Mouse (Mus musculus) MEL (cell line): Measurements from ENCODE around the gene Pdgfc.

Source experiments
- CHD2 ChIP-seq: IDR thresholded peaks from 2 replicates; pipeline ENCODE4 v1.6.1; 2011; ENCODE audit warnings: low read length, improper control_type of control experiment
- CTCF ChIP-seq, 3 experiments: IDR thresholded peaks in 2 of 3; conservative IDR thresholded peaks in 1 of 3; 2 replicates each; pipeline ENCODE4 v1.5.1; 2011 to 2012; ENCODE audit warnings: low read length in 3 of 3, low read depth in 2 of 3, mild to moderate bottlenecking in 2 of 3, improper control_type of control experiment in 1 of 3, inconsistent platforms in 1 of 3, mixed read lengths in 1 of 3, moderate library complexity in 1 of 3; ENCODE audit not compliant: control insufficient read depth in 1 of 3, insufficient read depth in 1 of 3, poor library complexity in 1 of 3, severe bottlenecking in 1 of 3
- EP300 ChIP-seq, 2 experiments: IDR thresholded peaks; 2 replicates each; pipeline ENCODE4 v1.6.1; 2011; ENCODE audit warnings: improper control_type of control experiment in 2 of 2, low read length in 2 of 2, low read depth in 1 of 2, mild to moderate bottlenecking in 1 of 2
- GATA1 ChIP-seq: IDR thresholded peaks from 2 replicates; pipeline ENCODE4 v1.6.1; 2011; ENCODE audit warnings: low read depth, low read length, improper control_type of control experiment
- JUND ChIP-seq: IDR thresholded peaks from 2 replicates; pipeline ENCODE4 v1.6.1; 2011; ENCODE audit warnings: low read depth, mild to moderate bottlenecking, improper control_type of control experiment, low read length
- MAFK ChIP-seq: IDR thresholded peaks from 2 replicates; pipeline ENCODE4 v1.6.1; 2011; ENCODE audit warnings: low read depth, mild to moderate bottlenecking, low read length, improper control_type of control experiment, borderline replicate concordance
- POLR2A ChIP-seq, 2 experiments: IDR thresholded peaks; 2 replicates each; pipeline ENCODE4 v1.6.1; 2011 to 2012; ENCODE audit warnings: low read length in 2 of 2, mild to moderate bottlenecking in 2 of 2, control low read depth in 1 of 2, improper control_type of control experiment in 1 of 2, low read depth in 1 of 2, moderate library complexity in 1 of 2; ENCODE audit not compliant: control insufficient read depth in 1 of 2, insufficient read depth in 1 of 2, poor library complexity in 1 of 2
- POLR2AphosphoS2 ChIP-seq: IDR thresholded peaks from 2 replicates; pipeline ENCODE4 v1.6.1; 2011; ENCODE audit warnings: low read length, improper control_type of control experiment
- POLR2AphosphoS5 ChIP-seq: IDR thresholded peaks from 2 replicates; pipeline ENCODE4 v1.6.1; 2012; ENCODE audit warnings: low read depth, borderline replicate concordance, mild to moderate bottlenecking, inconsistent platforms, low read length, moderate library complexity, mixed read lengths
- UBTF ChIP-seq: IDR thresholded peaks from 2 replicates; pipeline ENCODE4 v1.6.1; 2012; ENCODE audit warnings: low read depth, mild to moderate bottlenecking, inconsistent platforms, low read length, improper control_type of control experiment, moderate library complexity, borderline replicate concordance; ENCODE audit not compliant: insufficient read depth
- USF1 ChIP-seq: IDR thresholded peaks from 2 replicates; pipeline ENCODE4 v1.6.1; 2014; ENCODE audit warnings: low read depth, mild to moderate bottlenecking, inconsistent platforms, low read length, improper control_type of control experiment, moderate library complexity
- USF2 ChIP-seq, 2 experiments: IDR thresholded peaks; 2 replicates each; pipeline ENCODE4 v1.6.1; 2011 to 2012; ENCODE audit warnings: improper control_type of control experiment in 2 of 2, low read length in 2 of 2, borderline replicate concordance in 1 of 2, inconsistent platforms in 1 of 2, low read depth in 1 of 2, mild to moderate bottlenecking in 1 of 2; ENCODE audit not compliant: insufficient read depth in 1 of 2
- ZMIZ1 ChIP-seq: IDR thresholded peaks from 2 replicates; pipeline ENCODE4 v1.6.1; 2012; ENCODE audit warnings: low read depth, mild to moderate bottlenecking, inconsistent platforms, low read length, improper control_type of control experiment, moderate library complexity

DNA sequence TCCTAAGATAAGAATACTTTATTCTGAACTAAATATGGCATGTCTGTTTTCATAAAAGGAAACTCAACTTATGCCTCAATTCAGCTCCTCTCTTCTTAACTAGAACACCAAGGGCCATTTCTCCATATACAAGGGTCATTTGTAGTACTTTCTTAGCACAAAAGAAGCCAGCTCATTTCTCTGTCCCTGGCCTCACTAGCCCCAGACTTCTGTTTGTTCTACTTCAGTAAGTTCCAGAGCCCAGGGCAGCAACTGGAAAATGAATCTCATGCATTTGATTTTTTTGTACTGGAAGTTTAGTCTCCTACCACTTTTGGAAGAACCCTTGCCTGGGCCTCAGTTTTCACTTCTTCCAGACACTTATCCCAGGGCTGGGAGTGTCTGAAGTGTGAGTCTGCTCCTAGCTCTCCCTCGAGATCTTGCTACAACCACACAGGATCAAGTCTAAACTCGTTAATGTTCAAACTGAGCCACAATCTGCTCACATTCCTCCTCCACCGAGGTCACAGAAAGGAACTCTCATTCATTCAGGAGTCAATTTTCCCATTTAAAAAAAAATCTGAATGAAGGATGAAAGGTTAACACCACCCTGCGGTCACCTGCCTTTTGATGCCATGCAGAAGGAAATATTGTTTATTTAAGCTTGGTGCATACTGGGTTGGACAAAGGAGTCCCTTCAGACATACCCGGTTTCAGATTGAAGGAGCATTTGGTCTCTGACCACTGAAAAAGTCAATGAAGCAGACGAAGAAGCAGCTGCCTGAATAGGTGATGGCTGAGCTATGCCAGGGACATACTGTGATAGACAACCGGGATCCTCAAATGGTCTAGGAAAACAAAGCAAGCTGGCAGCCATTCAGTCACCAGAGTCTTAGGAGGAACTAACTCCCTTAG, 206.7 kb downstream of the Pdgfc start:
- TF ChIP-seq CTCF (IDR thresholded peaks at IDR 0.05 in 2 of 3, conservative IDR thresholded peaks at IDR 0.05 in 1 of 3; ENCODE audit: control insufficient read depth in 1 of 3, insufficient read depth in 1 of 3, low read depth in 2 of 3, low read length in 3 of 3, poor library complexity in 1 of 3, severe bottlenecking in 1 of 3) (no peak), USF2 (IDR thresholded peaks at IDR 0.05; ENCODE audit: borderline replicate concordance in 1 of 2, insufficient read depth in 1 of 2, low read depth in 1 of 2, low read length in 2 of 2) (no peak), MAFK (no peak), POLR2A (IDR thresholded peaks at IDR 0.05; ENCODE audit: control insufficient read depth in 1 of 2, insufficient read depth in 1 of 2, low read depth in 1 of 2, low read length in 2 of 2, poor library complexity in 1 of 2) (no peak), EP300 (IDR thresholded peaks at IDR 0.05; ENCODE audit: low read depth in 1 of 2, low read length in 2 of 2) (no peak), CHD2 (no peak), GATA1 (no peak), POLR2AphosphoS5 (no peak), JUND (no peak), USF1 (no peak), POLR2AphosphoS2 (no peak), ZMIZ1 (no peak), UBTF (no peak)
